Mouse (Mus musculus) midbrain, embryonic 12.5 days (tissue): ENCODE measurements around the gene Lancl1. TPM values are rescaled to one million over a fixed set of nuclear protein-coding genes. Genes with fewer than 3 reads are reported as not detected.

Experiments
- ATAC-seq: fragments of 200-750 bp; cut with Nextera tagmentation; 2 replicates; pipeline ENCODE4 v1.8.0; 2017; ENCODE audit warnings: low read depth, moderate TSS enrichment, moderate library complexity; ENCODE audit not compliant: low FRiP score
- H3K27ac ChIP-seq: fragments of 300-500 bp; sonication (generic); replicated peaks from 2 replicates; pipeline ENCODE4 v1.5.1; 2016; ENCODE audit warnings: mild to moderate bottlenecking
- H3K27me3 ChIP-seq: fragments of 300-500 bp; sonication (generic); 2 replicates; pipeline ENCODE4 v1.6.1; 2016; ENCODE audit warnings: mild to moderate bottlenecking
- H3K36me3 ChIP-seq: fragments of 300-500 bp; sonication (generic); 2 replicates; pipeline ENCODE4 v1.6.1; 2016
- H3K4me1 ChIP-seq: fragments of 300-500 bp; sonication (generic); 2 replicates; pipeline ENCODE4 v1.6.1; 2016
- H3K4me2 ChIP-seq: fragments of 300-500 bp; sonication (generic); replicated peaks from 2 replicates; pipeline ENCODE4 v1.6.1; 2016; ENCODE audit warnings: mild to moderate bottlenecking, moderate library complexity
- H3K4me3 ChIP-seq: fragments of 300-500 bp; sonication (generic); 2 replicates; pipeline ENCODE4 v1.5.1; 2016; ENCODE audit warnings: mild to moderate bottlenecking
- H3K9ac ChIP-seq: fragments of 300-500 bp; sonication (generic); replicated peaks from 2 replicates; pipeline ENCODE4 v1.6.1; 2016; ENCODE audit warnings: mild to moderate bottlenecking, moderate library complexity
- H3K9me3 ChIP-seq: fragments of 300-500 bp; sonication (generic); 2 replicates; pipeline ENCODE4 v1.6.1; 2016; ENCODE audit warnings: mild to moderate bottlenecking
- WGBS: fragments of 180-500 bp; shearing (Covaris S2); methylation state at CpG from one replicate; pipeline ENCODE4 v1.1.7; 2016; 5-methylcytosine and 5-hydroxymethylcytosine counted together
- polyA plus RNA-seq: library from polyadenylated mRNA; unstranded; fragments of >200 nt; fragmentation: Nextera tagmentation; extraction: Ambion mirVana; gene quantifications from 2 replicates; pipeline ENCODE4 v1.2.1, GENCODE M21; 2016

Lancl1 gene
- polyA plus RNA-seq, 1 experiment from 2014 or later = 103 TPM

GRCm38 (mm10) chr1:67042583-67042982 is 3.9 kb upstream of the Lancl1 start:
- H3K4me2 ChIP-seq = no peak overlapping the region
- H3K36me3 ChIP-seq = no peaks in the 10 kb centered on the region
- H3K4me1 ChIP-seq = peaks cover 9% of the 10 kb centered on the region
- no peak overlapping the region for H3K9ac ChIP-seq
- ATAC-seq = no peak
- WGBS = 82% methylated on average over 7 of the region's 7 CpGs
- H3K27ac ChIP-seq = no peak overlapping the region
- H3K27me3 ChIP-seq = no peaks in the 10 kb centered on the region
- no peak overlapping the region for H3K4me3 ChIP-seq
- no peaks in the 10 kb centered on the region for H3K9me3 ChIP-seq

DNA sequence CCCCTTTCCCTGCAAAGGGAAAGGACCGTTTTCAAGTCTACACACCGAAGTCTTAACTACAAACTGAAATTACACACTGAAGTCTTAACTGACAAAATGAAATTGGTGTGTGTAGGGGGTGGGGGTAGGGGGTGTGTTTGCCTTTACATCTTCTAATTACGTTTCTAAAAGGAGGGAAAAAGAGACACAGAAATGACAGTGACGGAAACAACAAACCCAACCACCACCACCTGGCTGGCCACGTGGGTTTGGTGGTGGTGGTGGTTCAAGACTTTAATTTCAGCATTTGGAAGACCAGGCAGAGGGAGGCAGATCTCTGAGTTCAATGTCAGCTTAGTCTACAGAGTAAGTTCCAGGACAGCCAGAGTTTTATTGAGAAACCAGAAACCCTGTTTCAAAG is 411 bp upstream of the Lancl1 start:
- Histone ChIP-seq H3K4me1 (peaks cover 10% of the 10 kb centered on the region), H3K9me3 (no peaks in the 10 kb centered on the region), H3K27ac (no peak overlapping the region), H3K9ac (no peak overlapping the region; the same call in 1 of the 2 replicates), H3K4me3 (peak overlapping the region; percentile 93), H3K36me3 (peaks cover 22% of the 10 kb centered on the region), H3K27me3 (no peaks in the 10 kb centered on the region), H3K4me2 (peak overlapping the region; percentile 76)
- WGBS = 3% methylated on average over 5 of the region's 5 CpGs
- peak; percentile 35 for ATAC-seq

DNA sequence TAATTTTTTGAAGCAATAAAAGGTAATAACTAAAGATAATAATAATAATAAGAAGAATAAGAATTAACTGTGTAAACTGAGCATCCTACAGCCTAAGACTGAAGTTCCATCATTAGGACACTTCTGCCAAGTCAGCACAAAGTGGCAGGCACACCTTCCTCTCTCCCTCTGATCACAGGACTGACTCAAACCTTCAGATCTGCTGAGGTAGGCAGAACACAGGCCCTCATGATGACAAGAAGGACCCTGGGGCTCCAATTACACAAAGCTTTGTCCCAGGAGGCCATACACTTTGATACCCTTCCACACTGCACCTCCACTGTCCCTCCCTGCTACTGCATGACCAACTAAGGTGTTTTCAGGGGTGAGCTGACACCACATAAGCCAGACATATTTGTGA is 1.5 kb downstream of the Lancl1 start:
- H3K4me3 ChIP-seq = no peak overlapping the region
- H3K4me2 ChIP-seq = no peak overlapping the region
- ATAC-seq = no peak
- H3K36me3 ChIP-seq = peaks cover 41% of the 10 kb centered on the region
- no peak overlapping the region for H3K9ac ChIP-seq
- peaks cover 10% of the 10 kb centered on the region for H3K4me1 ChIP-seq
- no peaks in the 10 kb centered on the region for H3K9me3 ChIP-seq
- H3K27me3 ChIP-seq = no peaks in the 10 kb centered on the region
- no peak overlapping the region for H3K27ac ChIP-seq

DNA sequence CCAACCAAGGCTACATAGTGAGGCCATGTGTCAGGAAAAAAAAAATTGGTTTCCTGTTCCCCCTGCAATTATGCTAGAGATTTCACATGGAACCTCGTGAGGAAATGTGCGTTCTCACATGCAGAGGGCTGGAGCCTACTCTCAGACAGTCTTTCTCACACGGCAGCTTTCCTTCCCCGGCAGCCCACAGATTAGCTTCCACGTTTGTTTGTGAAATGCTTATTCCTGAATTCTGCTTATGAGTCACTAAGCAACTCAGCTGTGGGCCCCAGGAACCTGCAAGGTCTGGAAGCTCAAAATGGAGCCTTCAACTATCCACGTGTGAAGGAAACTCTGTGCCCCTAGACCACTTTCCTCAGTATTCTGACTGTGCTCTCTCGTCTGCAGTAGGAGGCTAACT is 5.4 kb downstream of the Lancl1 start:
- ATAC-seq = no peak
- Histone ChIP-seq H3K27ac (no peak overlapping the region), H3K4me1 (peaks cover 7% of the 10 kb centered on the region), H3K27me3 (no peaks in the 10 kb centered on the region), H3K9me3 (no peaks in the 10 kb centered on the region), H3K4me3 (no peak overlapping the region), H3K4me2 (no peak overlapping the region), H3K9ac (no peak overlapping the region), H3K36me3 (peaks cover 71% of the 10 kb centered on the region)
- WGBS = 91% methylated on average over 7 of the region's 7 CpGs

GRCm38 (mm10) chr1:67026927-67027511 is 11.7 kb downstream of the Lancl1 start:
- H3K9me3 ChIP-seq = no peaks in the 10 kb centered on the region
- 83% methylated on average over 6 of the region's 6 CpGs for WGBS
- H3K4me2 ChIP-seq = no peak overlapping the region
- H3K9ac ChIP-seq = no peak overlapping the region
- no peak overlapping the region for H3K27ac ChIP-seq
- H3K36me3 ChIP-seq = peaks cover 50% of the 10 kb centered on the region
- no peak for ATAC-seq
- no peak overlapping the region for H3K4me3 ChIP-seq
- H3K4me1 ChIP-seq = no peaks in the 10 kb centered on the region
- H3K27me3 ChIP-seq = no peaks in the 10 kb centered on the region

DNA sequence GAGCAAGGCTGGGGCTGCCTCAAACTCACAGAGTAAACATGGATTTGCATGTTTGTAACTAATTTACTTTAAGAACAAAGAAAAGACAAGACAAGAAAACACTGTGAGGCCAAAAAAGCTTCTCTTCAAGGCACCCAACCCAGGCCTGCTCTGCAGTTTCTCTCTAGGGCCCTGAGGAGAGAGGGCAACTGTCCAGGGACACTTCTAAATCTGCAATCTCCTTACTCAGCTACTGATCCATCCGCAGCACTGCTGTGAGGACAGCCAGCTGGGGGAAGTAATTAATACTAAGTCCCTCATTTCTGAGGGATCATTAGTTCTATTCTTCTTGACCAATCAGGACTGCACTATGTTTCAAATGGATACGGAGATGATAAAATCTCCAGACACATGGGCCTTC is 12.5 kb downstream of the Lancl1 start:
- Histone ChIP-seq H3K4me1 (no peaks in the 10 kb centered on the region), H3K4me2 (no peak overlapping the region), H3K9me3 (no peaks in the 10 kb centered on the region), H3K9ac (no peak overlapping the region), H3K36me3 (peaks cover 46% of the 10 kb centered on the region), H3K4me3 (no peak overlapping the region), H3K27me3 (no peaks in the 10 kb centered on the region), H3K27ac (no peak overlapping the region)
- 69% methylated on average over 2 of the region's 2 CpGs for WGBS
- no peak for ATAC-seq

GRCm38 (mm10) chr1:67022767-67023166 is 15.9 kb downstream of the Lancl1 start:
- H3K4me2 ChIP-seq = no peak overlapping the region
- WGBS = 88% methylated on average over 2 of the region's 2 CpGs
- H3K27ac ChIP-seq = no peak overlapping the region
- no peaks in the 10 kb centered on the region for H3K9me3 ChIP-seq
- no peak overlapping the region for H3K4me3 ChIP-seq
- no peak overlapping the region for H3K9ac ChIP-seq
- ATAC-seq = no peak
- H3K4me1 ChIP-seq = no peaks in the 10 kb centered on the region
- H3K27me3 ChIP-seq = no peaks in the 10 kb centered on the region
- peaks cover 41% of the 10 kb centered on the region for H3K36me3 ChIP-seq

DNA sequence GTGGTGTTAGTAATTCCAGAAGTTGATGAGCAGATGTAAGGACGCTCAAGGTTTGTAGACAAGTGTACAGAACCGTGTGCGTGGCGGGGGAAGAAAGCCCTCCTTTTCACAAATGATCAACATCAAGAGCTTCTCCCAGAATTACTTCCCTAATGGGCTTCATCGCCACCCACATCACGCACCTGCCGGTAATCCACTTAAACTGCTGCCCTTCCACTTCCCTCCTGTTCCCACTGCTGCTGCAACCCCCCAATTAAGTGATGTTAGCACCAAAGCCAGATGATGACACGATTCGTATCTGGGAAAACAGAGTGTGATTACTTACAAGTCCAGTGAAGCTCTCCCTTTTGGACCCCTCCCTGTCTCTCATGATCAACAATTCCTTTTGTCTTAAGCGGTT is 16.6 kb downstream of the Lancl1 start:
- Histone ChIP-seq H3K4me2 (no peak overlapping the region), H3K4me3 (no peak overlapping the region), H3K27me3 (no peaks in the 10 kb centered on the region), H3K9me3 (no peaks in the 10 kb centered on the region), H3K9ac (no peak overlapping the region), H3K36me3 (peaks cover 33% of the 10 kb centered on the region), H3K27ac (no peak overlapping the region), H3K4me1 (no peaks in the 10 kb centered on the region)
- ATAC-seq = no peak
- 85% methylated on average over 10 of the region's 10 CpGs for WGBS

DNA sequence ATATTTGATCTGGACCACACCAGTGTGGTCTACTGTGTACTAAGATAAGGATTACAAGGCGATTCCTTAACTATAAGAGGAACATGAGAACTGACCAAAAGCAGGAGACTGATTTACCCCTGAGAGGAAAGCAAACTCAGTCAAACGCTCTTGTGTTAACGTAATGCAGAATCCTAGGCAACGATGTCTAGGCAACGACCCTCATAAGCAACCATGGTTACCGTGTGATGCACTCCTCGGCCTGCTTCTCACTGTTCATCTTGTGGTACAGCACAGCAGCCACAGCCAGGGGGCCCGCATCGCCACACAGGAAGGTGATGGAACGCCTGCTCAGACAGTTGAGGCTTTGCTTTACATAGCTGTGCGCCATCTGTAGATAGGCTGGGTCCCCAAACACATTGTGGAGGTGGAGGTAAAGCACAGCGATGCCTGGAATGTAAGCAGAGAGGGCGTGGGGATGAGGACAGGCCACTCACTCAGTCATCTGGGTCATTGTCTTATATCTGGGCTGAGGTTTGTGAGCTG is 18.0 kb downstream of the Lancl1 start:
- H3K36me3 ChIP-seq = peaks cover 27% of the 10 kb centered on the region

DNA sequence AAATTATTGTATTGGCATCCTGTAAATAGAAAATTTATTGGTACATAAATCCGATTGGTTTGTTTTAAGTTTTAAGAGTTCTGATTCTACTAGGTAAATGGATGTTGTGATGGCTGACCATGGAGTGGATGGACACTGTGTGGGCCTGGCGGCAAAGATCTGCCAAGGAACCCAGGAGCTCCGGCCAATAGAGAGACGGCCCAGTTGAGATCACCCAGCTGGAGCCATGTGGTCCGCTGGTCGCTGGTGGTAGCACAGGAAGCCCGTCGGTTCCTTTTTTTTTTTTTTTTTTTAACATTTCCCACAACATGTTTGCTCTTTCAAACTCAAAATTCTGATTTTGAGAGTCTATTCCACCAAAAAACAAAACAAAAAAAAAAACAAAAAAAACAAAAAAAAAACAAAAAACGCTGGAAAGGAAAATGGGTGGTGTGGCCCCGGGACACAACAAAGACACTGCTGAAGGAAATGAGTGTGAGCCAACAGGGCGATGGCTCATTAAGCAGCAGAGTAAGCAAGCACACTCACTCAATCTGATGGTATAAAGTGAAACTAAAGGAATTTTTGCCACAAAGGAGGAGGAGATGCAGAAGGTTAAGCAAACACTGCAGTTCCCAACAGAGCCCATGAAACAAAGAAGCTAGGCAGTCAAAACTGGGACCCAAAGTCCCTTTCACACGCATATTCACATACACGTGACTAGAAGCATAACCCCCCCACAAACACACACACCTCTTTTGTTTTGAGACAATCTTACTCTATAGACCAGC is 21.4 kb downstream of the Lancl1 start:
- 92% methylated on average over 13 of the region's 13 CpGs for WGBS
- no peak overlapping the region for H3K4me3 ChIP-seq
- H3K4me1 ChIP-seq = no peaks in the 10 kb centered on the region
- H3K27ac ChIP-seq = no peak overlapping the region
- H3K4me2 ChIP-seq = no peak overlapping the region
- H3K9ac ChIP-seq = no peak overlapping the region
- ATAC-seq = no peak
- H3K9me3 ChIP-seq = no peaks in the 10 kb centered on the region
- H3K36me3 ChIP-seq = peaks cover 22% of the 10 kb centered on the region
- H3K27me3 ChIP-seq = no peaks in the 10 kb centered on the region

More for the DNA sequence above, 18.0 kb downstream of the Lancl1 start:
- Histone ChIP-seq H3K27ac (no peak overlapping the region), H3K4me2 (no peak overlapping the region), H3K9me3 (no peaks in the 10 kb centered on the region), H3K27me3 (no peaks in the 10 kb centered on the region), H3K4me3 (no peak overlapping the region), H3K9ac (no peak overlapping the region), H3K4me1 (no peaks in the 10 kb centered on the region)
- ATAC-seq = no peak
- 88% methylated on average over 13 of the region's 13 CpGs for WGBS

GRCm38 (mm10) chr1:67014205-67014604 is 24.5 kb downstream of the Lancl1 start:
- no peaks in the 10 kb centered on the region for H3K27me3 ChIP-seq
- H3K9ac ChIP-seq = no peak overlapping the region
- H3K36me3 ChIP-seq = peaks cover 8% of the 10 kb centered on the region
- H3K27ac ChIP-seq = no peak overlapping the region
- H3K4me2 ChIP-seq = no peak overlapping the region
- H3K9me3 ChIP-seq = no peaks in the 10 kb centered on the region
- H3K4me1 ChIP-seq = no peaks in the 10 kb centered on the region
- H3K4me3 ChIP-seq = no peak overlapping the region
- WGBS = 71% methylated on average over 2 of the region's 2 CpGs
- no peak for ATAC-seq

GRCm38 (mm10) chr1:67010520-67010919 is 28.2 kb downstream of the Lancl1 start:
- Histone ChIP-seq H3K4me2 (no peak overlapping the region), H3K9me3 (no peaks in the 10 kb centered on the region), H3K4me1 (no peaks in the 10 kb centered on the region), H3K27me3 (no peaks in the 10 kb centered on the region), H3K4me3 (no peak overlapping the region), H3K36me3 (peaks cover 30% of the 10 kb centered on the region), H3K9ac (no peak overlapping the region), H3K27ac (no peak overlapping the region)
- WGBS = 97% methylated on average over 3 of the region's 3 CpGs
- no peak for ATAC-seq
